Mouse (Mus musculus): ENCODE data around the gene Dhrs11. TPM values are rescaled to one million over a fixed set of nuclear protein-coding genes. Genes with fewer than 3 reads are reported as not detected.
"Not testable (repeated sequence)": the region's sequence is repeated elsewhere in the genome, so short reads cannot be mapped to it uniquely, and the experiment has no call there.

The Dhrs11 gene
- polyA plus RNA-seq (2014; fragmentation: Nextera tagmentation; extraction: Ambion mirVana) = 11.1 and 11.4 TPM in 2 replicates

DNA sequence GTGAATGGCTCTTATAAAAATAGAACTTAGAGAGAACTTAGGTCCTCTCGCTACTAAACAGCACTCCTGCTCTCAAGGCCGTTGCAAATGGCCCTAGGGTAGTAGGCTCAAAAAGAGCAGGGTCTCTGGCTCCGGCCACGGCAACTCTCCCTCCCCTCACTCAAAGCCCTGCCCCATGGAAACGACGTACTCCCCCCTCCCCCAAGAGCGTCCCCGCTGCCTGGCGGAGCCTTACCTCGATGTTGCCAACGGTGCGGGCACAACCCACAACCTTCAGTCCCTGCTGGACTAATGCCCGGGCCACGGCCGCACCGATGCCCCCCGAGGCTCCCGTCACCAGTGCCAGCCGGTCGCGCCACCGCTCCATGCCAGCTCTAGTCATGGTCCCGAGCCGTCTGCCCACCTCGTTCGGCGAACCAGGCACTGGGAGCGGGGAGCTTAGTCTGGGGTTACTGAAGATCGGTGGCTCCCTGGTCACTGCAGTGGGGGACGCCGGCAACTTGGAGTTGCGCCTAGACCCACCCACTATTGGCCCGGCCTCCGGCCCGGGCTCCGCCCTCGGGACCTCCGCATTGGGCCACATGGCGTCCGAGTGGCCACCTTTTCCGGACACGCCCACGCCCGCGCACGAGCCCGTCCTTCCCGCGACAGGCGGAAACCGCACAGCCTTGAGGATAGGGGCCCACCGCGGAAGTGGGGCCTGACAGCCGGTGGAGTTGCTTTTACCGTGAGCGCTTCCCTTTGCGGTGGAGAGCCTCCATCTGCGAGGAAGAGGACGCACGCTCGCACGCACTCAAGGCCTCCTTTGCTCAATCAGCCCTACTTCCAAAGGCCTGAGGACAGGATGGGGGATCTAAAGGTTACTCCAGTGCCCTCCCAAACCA, at the start of gene Dhrs11:
Gene Dhrs11 (minus strand): TSS at position 479 of the 884 bp plus-strand sequence.
- DNase-seq = peak; percentile 96
- H3K27me3 ChIP-seq (ENCODE audit: insufficient read depth, low read length) = no peaks in the 10 kb centered on the region
- peak within 1 kb of the TSS; percentile 75 for H3K9ac ChIP-seq
- peaks cover 29% of the 10 kb centered on the region for H3K36me3 ChIP-seq (ENCODE audit: insufficient read depth)
- 0 out of 2 replicates have a peak, but pooled peaks cover 2% of the 10 kb centered on the region for H3K4me1 ChIP-seq (ENCODE audit: insufficient read depth)
- ATAC-seq (ENCODE audit: insufficient read depth) = peak; percentile 97
- peak within 1 kb of the TSS; percentile 76 for H3K4me3 ChIP-seq (ENCODE audit: low read depth, low read length)
- under 1% methylated on average over 62 of the region's 62 CpGs for WGBS
- H3K9me3 ChIP-seq (ENCODE audit: low read depth, low read length) = no peaks in the 10 kb centered on the region
- TF ChIP-seq CTCF (IDR thresholded peaks at IDR 0.05; ENCODE audit: low read depth) = no peak
- peak within 1 kb of the TSS; percentile 90 for H3K4me2 ChIP-seq
- peak within 1 kb of the TSS; percentile 73 for H3K27ac ChIP-seq (ENCODE audit: low read depth)

DNA sequence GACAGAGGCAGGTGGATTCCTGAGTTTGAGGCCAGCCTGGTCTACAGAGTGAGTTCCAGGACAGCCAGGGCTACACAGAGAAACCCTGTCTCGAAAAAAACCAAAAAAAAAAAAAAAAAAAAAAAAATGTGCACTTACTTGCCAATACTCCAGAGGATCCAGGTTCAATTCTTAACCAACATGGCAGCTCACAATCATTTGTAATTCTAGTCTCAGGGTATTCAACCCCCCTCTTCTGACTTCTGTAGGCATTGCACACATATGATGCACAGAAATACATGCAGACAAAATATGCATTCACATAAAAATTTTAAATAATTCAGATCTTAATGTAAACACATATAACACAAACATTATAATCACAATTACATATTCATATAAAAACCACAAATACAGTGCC, 47.2 kb upstream of the Dhrs11 start:
- not testable (repeated sequence) for ATAC-seq (ENCODE audit: insufficient read depth); H3K4me3 ChIP-seq (ENCODE audit: low read depth, low read length); H3K36me3 ChIP-seq (ENCODE audit: insufficient read depth); H3K9ac ChIP-seq; H3K4me2 ChIP-seq; DNase-seq; H3K27me3 ChIP-seq (ENCODE audit: insufficient read depth, low read length); H3K27ac ChIP-seq (ENCODE audit: low read depth); H3K9me3 ChIP-seq (ENCODE audit: low read depth, low read length); H3K4me1 ChIP-seq (ENCODE audit: insufficient read depth)
- WGBS = no CpG with 5 or more reads among the region's 1 CpGs

- DNase-seq = no peak
- H3K27ac ChIP-seq (ENCODE audit: low read depth) = no peak overlapping the region
- no peak for TF ChIP-seq CTCF (IDR thresholded peaks at IDR 0.05; ENCODE audit: low read depth)
- H3K27me3 ChIP-seq (ENCODE audit: insufficient read depth, low read length) = no peaks in the 10 kb centered on the region
- H3K4me1 ChIP-seq (ENCODE audit: insufficient read depth) = no peaks in the 10 kb centered on the region
- H3K4me3 ChIP-seq (ENCODE audit: low read depth, low read length) = no peak overlapping the region
- no peaks in the 10 kb centered on the region for H3K9me3 ChIP-seq (ENCODE audit: low read depth, low read length)
- H3K4me2 ChIP-seq = peak overlapping the region; percentile 18; the same call in 1 of the 2 replicates
- WGBS = 71% methylated on average over 1 of the region's 1 CpGs
- 0 out of 2 replicates have a peak, but pooled peaks cover 8% of the 10 kb centered on the region for H3K36me3 ChIP-seq (ENCODE audit: insufficient read depth)
- H3K9ac ChIP-seq = no peak overlapping the region
- ATAC-seq (ENCODE audit: insufficient read depth) = no peak
Measured at GRCm38 (mm10) chr11:84873042-84873833, 44.4 kb upstream of the Dhrs11 start.

GRCm38 (mm10) chr11:84871548-84872069, 42.8 kb upstream of the Dhrs11 start:
- 72% methylated on average over 4 of the region's 4 CpGs for WGBS
- H3K4me2 ChIP-seq = peak overlapping the region; percentile 82
- peak overlapping the region; percentile 92 for H3K4me3 ChIP-seq (ENCODE audit: low read depth, low read length)
- H3K27ac ChIP-seq (ENCODE audit: low read depth) = peak overlapping the region; percentile 98
- H3K36me3 ChIP-seq (ENCODE audit: insufficient read depth) = peaks cover 6% of the 10 kb centered on the region; the same call in 1 of the 2 replicates
- no peaks in the 10 kb centered on the region for H3K4me1 ChIP-seq (ENCODE audit: insufficient read depth)
- no peak for ATAC-seq (ENCODE audit: insufficient read depth)
- H3K27me3 ChIP-seq (ENCODE audit: insufficient read depth, low read length) = no peaks in the 10 kb centered on the region
- no peak for TF ChIP-seq CTCF (IDR thresholded peaks at IDR 0.05; ENCODE audit: low read depth)
- peak overlapping the region; percentile 93 for H3K9ac ChIP-seq
- no peak for DNase-seq
- H3K9me3 ChIP-seq (ENCODE audit: low read depth, low read length) = no peaks in the 10 kb centered on the region

GRCm38 (mm10) chr11:84871046-84871445, 42.3 kb upstream of the Dhrs11 start:
- under 1% methylated on average over 10 of the region's 10 CpGs for WGBS
- Histone ChIP-seq H3K9ac (peak overlapping the region; percentile 93), H3K27ac (ENCODE audit: low read depth) (peak overlapping the region; percentile 98), H3K4me3 (ENCODE audit: low read depth, low read length) (peak overlapping the region; percentile 92), H3K36me3 (ENCODE audit: insufficient read depth) (peaks cover 3% of the 10 kb centered on the region; the same call in 1 of the 2 replicates), H3K27me3 (ENCODE audit: insufficient read depth, low read length) (no peaks in the 10 kb centered on the region), H3K4me2 (peak overlapping the region; percentile 82), H3K9me3 (ENCODE audit: low read depth, low read length) (no peaks in the 10 kb centered on the region), H3K4me1 (ENCODE audit: insufficient read depth) (no peaks in the 10 kb centered on the region)
- ATAC-seq (ENCODE audit: insufficient read depth) (no peak; the same call in 1 of the 2 replicates), DNase-seq (peak; percentile 69)
- no peak for TF ChIP-seq CTCF (IDR thresholded peaks at IDR 0.05; ENCODE audit: low read depth)

DNA sequence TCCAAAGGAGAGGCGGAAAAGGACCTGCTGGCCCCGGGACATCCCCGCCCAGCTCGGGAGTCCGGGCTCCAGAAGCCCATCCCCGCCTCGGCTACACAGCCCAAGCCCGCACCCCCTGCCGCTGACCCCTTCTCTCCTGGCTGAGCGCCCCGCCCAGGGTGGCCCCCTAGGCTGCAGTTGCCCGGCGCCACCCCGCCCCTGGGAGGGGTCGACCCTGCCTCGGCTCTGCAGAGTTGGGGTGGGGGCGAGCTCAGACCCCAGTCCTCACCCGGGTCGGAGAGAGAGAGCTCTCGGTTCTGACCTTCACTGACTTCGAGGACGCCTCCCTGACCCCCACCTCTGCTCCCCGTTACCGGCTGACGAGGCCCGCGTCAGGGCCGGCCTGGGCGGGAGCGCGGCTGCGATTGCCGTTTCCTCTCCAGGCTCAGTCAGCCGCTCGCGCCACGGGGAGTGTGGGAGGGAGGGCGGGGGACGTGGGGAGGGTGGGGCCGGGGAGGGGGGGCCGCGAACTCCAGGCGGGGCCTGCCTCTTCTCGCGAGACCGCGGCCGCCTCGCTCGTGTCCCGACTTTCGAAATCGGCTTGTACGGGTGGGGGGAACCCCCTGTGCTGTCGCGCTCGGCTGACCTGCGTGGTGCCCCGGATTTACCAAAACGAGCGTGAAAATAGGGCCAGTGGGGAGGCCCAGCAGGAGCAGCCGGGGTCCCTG, 41.7 kb upstream of the Dhrs11 start, which contains the start of gene Ggnbp2:
Gene Ggnbp2 (minus strand): TSS at position 481 of the 707 bp plus-strand sequence.
- Histone ChIP-seq H3K36me3 (ENCODE audit: insufficient read depth) (peaks cover 7% of the 10 kb centered on the region), H3K4me1 (ENCODE audit: insufficient read depth) (no peaks in the 10 kb centered on the region), H3K9ac (peak within 1 kb of the TSS; percentile 94), H3K27ac (ENCODE audit: low read depth) (peak within 1 kb of the TSS; percentile 98), H3K27me3 (ENCODE audit: insufficient read depth, low read length) (no peaks in the 10 kb centered on the region), H3K9me3 (ENCODE audit: low read depth, low read length) (no peaks in the 10 kb centered on the region), H3K4me3 (ENCODE audit: low read depth, low read length) (peak within 1 kb of the TSS; percentile 92), H3K4me2 (peak within 1 kb of the TSS; percentile 93)
- DNase-seq (peak; percentile 95), ATAC-seq (ENCODE audit: insufficient read depth) (peak; percentile 90)
- WGBS = 1% methylated on average over 46 of the region's 62 CpGs
- no peak for TF ChIP-seq CTCF (IDR thresholded peaks at IDR 0.05; ENCODE audit: low read depth)
